Mouse (Mus musculus) MEL (cell line): ENCODE results near the gene Serpinb9e.
"Not testable (repeated sequence)": the region's sequence is repeated elsewhere in the genome, so short reads cannot be mapped to it uniquely, and the experiment has no call there.

ENCODE experiments used
- CTCF ChIP-seq, 3 experiments: IDR thresholded peaks in 2 of 3; conservative IDR thresholded peaks in 1 of 3; 2 replicates each; pipeline ENCODE4 v1.5.1; 2011 to 2012; ENCODE audit warnings: low read length in 3 of 3, low read depth in 2 of 3, mild to moderate bottlenecking in 2 of 3, improper control_type of control experiment in 1 of 3, inconsistent platforms in 1 of 3, mixed read lengths in 1 of 3, moderate library complexity in 1 of 3; ENCODE audit not compliant: control insufficient read depth in 1 of 3, insufficient read depth in 1 of 3, poor library complexity in 1 of 3, severe bottlenecking in 1 of 3
- E2F4 ChIP-seq: IDR thresholded peaks from 2 replicates; pipeline ENCODE4 v1.6.1; 2011; ENCODE audit warnings: low read depth, low read length, improper control_type of control experiment, borderline replicate concordance
- EP300 ChIP-seq, 2 experiments: IDR thresholded peaks; 2 replicates each; pipeline ENCODE4 v1.6.1; 2011; ENCODE audit warnings: improper control_type of control experiment in 2 of 2, low read length in 2 of 2, low read depth in 1 of 2, mild to moderate bottlenecking in 1 of 2
- GATA1 ChIP-seq: IDR thresholded peaks from 2 replicates; pipeline ENCODE4 v1.6.1; 2011; ENCODE audit warnings: low read depth, low read length, improper control_type of control experiment
- MAX ChIP-seq: IDR thresholded peaks from 2 replicates; pipeline ENCODE4 v1.6.1; 2011; ENCODE audit warnings: low read length, improper control_type of control experiment
- MEF2A ChIP-seq: IDR thresholded peaks from 2 replicates; pipeline ENCODE4 v1.6.1; 2014; ENCODE audit warnings: low read depth, mild to moderate bottlenecking, inconsistent platforms, low read length, improper control_type of control experiment; ENCODE audit not compliant: poor library complexity, insufficient replicate concordance, severe bottlenecking; ENCODE audit errors: extremely low read depth
- POLR2A ChIP-seq, 2 experiments: IDR thresholded peaks; 2 replicates each; pipeline ENCODE4 v1.6.1; 2011 to 2012; ENCODE audit warnings: low read length in 2 of 2, mild to moderate bottlenecking in 2 of 2, control low read depth in 1 of 2, improper control_type of control experiment in 1 of 2, low read depth in 1 of 2, moderate library complexity in 1 of 2; ENCODE audit not compliant: control insufficient read depth in 1 of 2, insufficient read depth in 1 of 2, poor library complexity in 1 of 2
- POLR2AphosphoS2 ChIP-seq: IDR thresholded peaks from 2 replicates; pipeline ENCODE4 v1.6.1; 2011; ENCODE audit warnings: low read length, improper control_type of control experiment
- SIN3A ChIP-seq: IDR thresholded peaks from 2 replicates; pipeline ENCODE4 v1.6.1; 2012; ENCODE audit warnings: low read length, improper control_type of control experiment, inconsistent platforms
- TCF12 ChIP-seq: IDR thresholded peaks from 2 replicates; pipeline ENCODE4 v1.6.1; 2014; ENCODE audit warnings: low read depth, mild to moderate bottlenecking, inconsistent platforms, low read length, improper control_type of control experiment, moderate library complexity
- ZNF384 ChIP-seq: IDR thresholded peaks from 2 replicates; pipeline ENCODE4 v1.6.1; 2012; ENCODE audit warnings: low read depth, mild to moderate bottlenecking, inconsistent platforms, low read length, improper control_type of control experiment

- not testable (repeated sequence) for TF ChIP-seq E2F4; POLR2A (IDR thresholded peaks at IDR 0.05; ENCODE audit: control insufficient read depth in 1 of 2, insufficient read depth in 1 of 2, low read depth in 1 of 2, low read length in 2 of 2, poor library complexity in 1 of 2); SIN3A; GATA1; MEF2A; CTCF (IDR thresholded peaks at IDR 0.05 in 2 of 3, conservative IDR thresholded peaks at IDR 0.05 in 1 of 3; ENCODE audit: control insufficient read depth in 1 of 3, insufficient read depth in 1 of 3, low read depth in 2 of 3, low read length in 3 of 3, poor library complexity in 1 of 3, severe bottlenecking in 1 of 3); ZNF384; EP300 (IDR thresholded peaks at IDR 0.05; ENCODE audit: low read depth in 1 of 2, low read length in 2 of 2); MAX; POLR2AphosphoS2; TCF12
Observed at GRCm38 (mm10) chr13:33249312-33249711, at the start of gene Serpinb9e.
